Mouse (Mus musculus) heart, postnatal 14 days (tissue): ENCODE measurements around the gene Taf12. TPM values are rescaled to one million over a fixed set of nuclear protein-coding genes. Genes with fewer than 3 reads are reported as not detected.
A peak's percentile ranks its signal among the peaks of the same experiment; 100 is the strongest.
"Not testable (repeated sequence)": the region's sequence is repeated elsewhere in the genome, so short reads cannot be mapped to it uniquely, and the experiment has no call there.

ENCODE experiments used
- DNase-seq, 2 experiments: peaks; one replicate each; pipeline ENCODE4 v3.0.0; 2021 to 2022
- intact Hi-C: fragments of 180-260 bp; cut with DNase I; formaldehyde crosslinking; loops from one replicate; pipeline ENCODE4 v1.15.1; 2025
- total RNA-seq, 2 experiments: library from RNA; stranded (reverse); gene quantifications; 2 replicates each; pipeline ENCODE4 v1.2.3; 2021

The Taf12 gene
- total RNA-seq, 2 experiments from 2014 or later = 25.8 to 27.7 TPM

DNA sequence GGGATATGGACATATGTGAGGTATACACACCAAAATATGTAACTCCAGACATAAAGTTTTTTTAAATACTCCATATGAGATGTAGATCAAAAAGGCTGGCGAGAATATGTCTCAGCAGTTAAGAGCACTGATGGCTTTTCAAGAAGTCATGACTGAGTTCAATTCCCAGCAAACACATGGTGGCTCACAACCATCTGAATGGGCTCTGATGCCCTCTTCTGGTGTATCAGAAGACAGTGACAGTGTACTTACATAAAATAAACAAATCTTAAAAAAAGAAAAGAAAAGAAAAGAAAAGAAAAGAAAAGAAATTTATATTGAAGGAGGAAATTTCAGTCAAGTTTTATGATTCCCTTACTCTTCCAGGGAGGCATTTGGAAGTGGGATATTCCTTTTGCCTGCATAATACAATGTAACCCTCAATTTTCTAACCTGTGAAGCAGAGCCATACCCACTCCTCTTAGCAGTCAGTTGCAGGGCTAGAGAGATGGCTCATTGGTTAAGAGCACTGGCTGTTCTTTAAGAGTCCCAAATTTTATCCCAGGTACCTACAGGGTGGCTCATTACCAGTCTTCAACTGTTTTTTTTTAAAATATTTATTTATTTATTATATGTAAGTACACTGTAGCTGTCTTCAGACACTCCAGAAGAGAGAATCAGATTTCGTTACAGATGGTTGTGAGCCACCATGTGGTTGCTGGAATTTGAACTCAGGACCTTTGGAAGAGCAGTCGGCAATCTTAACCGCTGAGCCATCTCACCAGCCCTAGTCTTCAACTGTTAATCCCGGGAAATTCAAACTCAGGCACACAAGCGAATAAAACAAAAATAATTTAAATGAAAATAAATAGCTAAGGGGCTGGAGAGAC is 5.1 kb upstream of the Taf12 start:
- DNase-seq = no peak
- intact Hi-C loops = no loop called here

DNA sequence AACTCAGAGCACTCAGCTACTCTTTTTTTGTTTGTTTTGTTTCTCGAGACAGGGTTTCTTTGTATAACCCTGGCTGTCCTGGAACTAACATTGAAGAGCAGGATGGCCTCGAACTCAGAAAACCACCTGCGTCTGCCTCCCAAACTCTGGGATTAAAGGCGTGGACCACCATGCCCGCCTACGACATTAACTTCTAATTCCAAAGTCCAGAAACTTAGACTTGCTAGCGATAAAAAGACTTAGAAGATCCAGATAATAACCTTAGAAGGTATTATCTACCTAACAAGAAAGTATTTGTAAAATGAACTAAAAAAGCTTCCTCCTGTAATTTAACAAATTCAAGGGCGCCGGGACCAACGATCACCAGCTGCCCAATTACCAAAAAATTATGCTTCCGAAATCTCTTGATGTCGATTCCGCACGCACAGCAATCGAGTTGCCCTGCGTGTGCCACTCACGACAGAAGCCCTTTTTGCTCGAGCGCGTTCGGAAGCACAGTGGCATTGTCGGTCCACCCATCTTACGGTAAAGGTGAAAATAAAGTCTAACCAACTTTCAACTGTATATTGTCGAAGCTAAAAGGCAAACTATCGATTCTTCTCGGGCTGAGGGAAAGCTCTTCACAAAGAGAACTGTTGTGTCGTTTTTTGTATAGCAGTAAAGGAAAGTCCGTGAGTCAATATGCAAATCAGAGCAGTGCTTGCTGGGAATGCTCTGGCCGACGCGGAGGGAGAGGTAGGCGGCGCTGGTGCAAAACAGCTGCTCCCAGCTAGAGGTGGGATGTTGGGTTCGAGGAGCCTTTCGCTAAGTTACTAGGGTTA is 4.2 kb upstream of the Taf12 start:
- peak; percentile 80 to 85 for DNase-seq
- intact Hi-C loops = no loop called here

DNA sequence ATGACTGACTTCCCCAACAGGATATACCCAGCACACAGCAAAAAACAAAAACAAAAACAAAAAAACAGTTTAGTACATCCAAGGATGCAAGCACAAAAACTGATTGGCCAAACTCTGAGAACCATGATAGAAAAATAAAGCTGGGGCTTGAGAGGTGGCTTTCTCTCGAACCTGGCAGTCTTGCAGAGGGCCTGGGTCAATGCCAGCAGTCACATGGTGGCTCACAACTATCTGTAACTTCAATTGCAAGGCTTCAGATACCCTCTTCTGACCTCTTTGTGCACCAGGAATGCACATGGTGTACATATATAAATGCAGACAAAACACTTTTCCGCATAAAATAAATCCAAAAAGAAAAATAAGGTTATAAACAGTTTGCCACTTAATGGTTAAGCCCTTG is 1.0 kb upstream of the Taf12 start:
- intact Hi-C loops = no loop called here

DNA sequence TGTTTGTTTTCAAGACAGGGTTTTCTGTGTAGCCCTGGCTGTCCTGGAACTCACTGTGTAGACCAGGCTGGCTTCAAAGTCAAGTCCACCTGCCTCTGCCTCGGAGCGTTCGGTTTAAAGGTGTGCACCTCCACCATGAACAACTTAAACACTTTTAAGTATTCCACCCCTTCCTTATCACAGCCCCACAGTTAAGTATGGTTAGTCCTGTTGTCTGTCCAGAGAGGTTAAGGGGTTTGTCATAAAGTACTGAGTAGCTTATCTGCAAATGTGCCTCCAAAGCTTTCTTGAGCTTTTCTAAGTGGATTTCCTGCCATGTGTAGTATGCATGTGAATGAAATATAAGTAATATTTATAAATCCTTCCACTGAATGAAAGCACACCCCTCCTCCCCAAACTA is 1.8 kb downstream of the Taf12 start:
- intact Hi-C loops = loop anchor here (2.0 kb wide), 1 partner anchor 15 kb away; no protein-coding TSS in a partner anchor

More for the DNA sequence above, 1.0 kb upstream of the Taf12 start:
- no peak for DNase-seq

DNA sequence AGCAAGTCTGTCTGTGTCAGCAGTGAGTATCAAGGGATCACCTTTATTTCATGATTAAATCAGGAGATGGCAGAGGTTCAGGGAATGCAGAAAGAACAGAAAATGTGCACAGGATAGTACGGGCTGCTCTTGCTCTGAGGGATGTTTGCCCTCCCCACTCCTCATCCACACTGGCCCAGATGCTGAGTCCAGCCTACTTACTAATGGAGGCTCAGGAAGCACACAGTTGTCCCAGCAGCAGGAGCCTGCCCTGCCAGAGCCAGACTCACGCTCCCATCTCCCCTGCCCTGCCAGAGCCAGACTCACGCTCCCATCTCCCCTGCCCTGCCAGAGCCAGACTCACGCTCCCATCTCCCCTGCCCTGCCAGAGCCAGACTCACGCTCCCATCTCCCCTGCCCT is 14.7 kb downstream of the Taf12 start:
- intact Hi-C loops, DNase-seq: not testable (repeated sequence)

More for the DNA sequence above, 1.8 kb downstream of the Taf12 start:
- no peak for DNase-seq

DNA sequence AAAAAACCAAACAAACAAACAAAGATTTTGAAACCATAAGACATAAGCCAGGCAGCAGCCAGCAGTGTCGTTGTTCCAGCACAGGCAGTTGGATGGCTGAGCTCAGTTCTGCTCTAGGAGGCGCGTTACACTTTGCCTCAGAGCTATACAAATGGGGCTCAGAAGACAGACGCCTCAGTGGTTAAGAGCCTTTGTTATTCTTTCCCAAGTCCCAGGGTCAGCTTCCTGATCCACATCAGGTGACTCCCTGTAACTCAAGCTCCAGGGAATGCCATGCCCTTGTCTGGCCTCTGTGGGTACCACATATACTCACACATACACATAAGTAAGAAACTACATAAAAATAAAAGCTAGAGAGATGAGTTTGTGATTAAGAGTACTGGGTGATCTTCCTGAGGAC is 16.9 kb downstream of the Taf12 start:
- intact Hi-C loops = loop anchor here (2.0 to 5.0 kb wide), 3 partner anchors 16 to 221 kb away; partner anchors contain the start of genes Sesn2 and Taf12

DNA sequence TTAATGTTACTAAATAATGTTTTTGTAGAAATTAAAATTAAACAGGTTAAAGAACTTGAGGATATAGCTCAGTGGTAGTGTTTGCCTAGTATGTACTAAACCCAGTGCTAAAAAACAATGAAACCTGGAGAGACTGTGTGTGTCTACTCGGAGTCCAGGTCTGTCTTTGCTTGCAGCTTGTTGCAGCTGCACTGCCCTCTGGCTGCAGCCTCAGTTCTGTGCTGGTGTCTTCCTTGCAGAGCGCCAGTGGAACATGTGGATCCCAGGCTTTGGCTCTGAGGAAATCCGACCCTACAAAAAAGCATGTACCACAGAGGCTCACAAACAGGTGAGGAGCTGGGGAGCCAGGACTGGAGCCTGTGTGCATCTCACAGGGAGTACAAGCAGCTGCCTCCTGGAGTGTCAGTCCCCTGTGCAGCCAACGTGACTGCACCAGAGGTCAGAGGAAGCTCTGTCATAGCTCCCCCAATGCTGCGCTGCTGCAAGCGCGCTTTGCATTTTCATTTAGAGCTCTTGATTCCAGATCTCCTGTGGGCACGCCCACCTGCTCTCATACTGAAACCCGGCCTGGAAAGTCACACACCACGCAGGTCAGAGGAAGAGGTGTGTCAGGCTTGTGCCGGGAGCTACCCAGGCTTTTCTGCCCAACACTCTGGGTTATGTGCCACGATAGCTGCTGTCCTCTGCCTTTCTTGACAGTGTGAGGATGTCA is 17.6 kb downstream of the Taf12 start:
- intact Hi-C loops = loop anchor here (2.0 to 5.0 kb wide), 3 partner anchors 17 to 221 kb away; partner anchors contain the start of genes Sesn2 and Taf12
- no peak for DNase-seq

More for the DNA sequence above, 16.9 kb downstream of the Taf12 start:
- DNase-seq = no peak

DNA sequence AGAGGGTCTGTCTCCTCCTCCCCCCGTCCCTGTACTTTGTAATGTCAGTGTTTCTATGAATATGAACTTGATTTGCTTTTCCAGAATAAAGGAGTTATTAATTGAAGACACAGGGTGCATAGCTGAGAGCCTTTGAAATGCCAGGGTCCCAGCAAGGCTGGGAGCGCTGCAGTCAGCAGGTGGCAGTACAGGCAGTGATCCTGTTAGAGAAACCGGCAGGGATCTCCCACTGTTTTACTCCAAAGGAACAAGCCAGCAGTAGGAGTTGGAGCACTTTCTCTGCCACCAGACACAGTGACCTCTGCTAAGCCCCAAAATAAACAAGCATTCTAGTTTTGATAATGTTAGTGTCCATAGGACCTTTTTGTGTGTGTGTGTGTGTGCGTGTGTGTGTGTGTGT is 18.8 kb downstream of the Taf12 start:
- peak; percentile 68 to 78 for DNase-seq
- intact Hi-C loops = loop anchor here (1.0 to 5.0 kb wide), 3 partner anchors 52 to 219 kb away; partner anchors contain the start of gene Sesn2

DNA sequence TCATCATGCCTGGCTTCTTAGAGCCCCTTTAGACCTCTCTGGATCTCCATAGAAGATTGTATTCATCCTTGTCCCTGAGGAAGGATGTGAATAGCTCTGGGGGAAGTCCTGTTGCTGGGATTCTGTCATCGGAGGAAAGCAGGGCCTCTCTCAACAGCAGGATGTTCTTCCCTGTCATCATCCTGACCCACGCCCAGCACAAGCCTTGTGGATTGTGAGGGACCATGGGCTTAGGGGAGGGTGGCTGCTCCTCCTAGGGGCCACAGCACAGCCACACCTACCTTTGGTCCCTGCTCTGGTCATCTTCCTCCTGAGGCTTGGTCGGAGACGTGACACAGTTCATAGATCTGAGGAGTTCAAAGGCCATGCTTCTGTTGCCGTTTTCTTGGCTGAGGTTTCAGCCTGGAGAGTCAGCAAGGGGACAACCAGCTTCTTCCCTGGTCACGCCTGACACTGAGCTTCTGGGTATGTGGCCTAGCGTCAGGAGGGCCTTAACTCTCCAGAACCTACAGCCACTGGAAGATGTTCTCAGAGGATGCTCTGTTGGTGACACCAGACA is 19.6 kb downstream of the Taf12 start:
- DNase-seq = no peak
- intact Hi-C loops = loop anchor here (1.0 to 5.0 kb wide), 3 partner anchors 52 to 219 kb away; partner anchors contain the start of gene Sesn2

DNA sequence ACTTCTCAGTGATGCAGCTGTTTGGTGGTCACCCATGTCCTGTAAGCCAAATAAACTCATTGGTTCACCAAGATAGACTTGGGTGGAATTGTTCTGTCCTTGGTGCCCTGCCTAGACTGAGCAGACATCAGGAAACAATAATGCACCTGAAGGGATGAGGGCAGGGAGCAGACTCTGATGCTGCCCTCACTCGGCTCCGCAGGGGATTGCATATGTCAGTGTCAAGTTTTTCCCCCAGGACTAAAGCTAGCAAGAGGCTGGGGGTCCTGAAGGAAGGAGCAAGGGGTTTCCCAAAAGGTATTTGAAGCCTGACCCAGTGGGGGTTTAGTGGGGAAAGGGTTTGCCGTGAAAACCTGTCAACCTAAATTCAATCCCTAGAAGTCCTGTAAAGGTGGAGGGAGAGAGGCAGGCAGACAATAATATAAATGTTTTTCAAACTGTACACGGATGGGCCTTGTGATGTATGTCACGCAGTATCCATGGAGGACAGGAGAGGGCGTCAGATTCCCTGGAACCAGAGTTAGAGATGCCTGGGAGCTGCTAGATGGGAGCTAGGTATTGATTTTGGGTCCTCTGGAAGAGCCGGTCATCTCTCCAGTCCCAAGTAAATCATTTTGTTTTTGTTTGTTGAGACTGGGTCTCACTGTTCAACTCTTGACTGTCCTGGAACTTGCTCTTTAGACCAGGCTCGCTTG is 21.7 kb downstream of the Taf12 start:
- intact Hi-C loops = no loop called here

DNA sequence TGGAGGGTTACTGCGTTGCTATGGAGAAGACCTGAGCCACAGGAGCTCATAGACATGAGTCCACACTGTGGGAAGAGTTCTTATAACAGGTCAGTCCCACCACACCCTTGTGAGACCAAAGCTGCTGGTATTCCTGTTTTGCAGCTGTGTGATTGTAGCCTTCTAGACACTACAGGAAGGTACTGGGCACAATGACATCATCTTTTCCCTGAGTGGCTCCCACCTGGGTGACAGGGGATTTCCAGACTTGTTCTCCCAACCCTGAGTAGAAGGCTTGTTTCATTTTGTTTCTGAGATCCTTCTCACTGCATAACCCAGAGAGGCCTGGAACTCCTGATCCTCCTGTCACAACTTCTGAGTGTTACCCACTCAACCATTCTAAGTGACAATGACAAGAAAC is 25.7 kb downstream of the Taf12 start:
- intact Hi-C loops = no loop called here
- DNase-seq = no peak

More for the DNA sequence above, 21.7 kb downstream of the Taf12 start:
- no peak for DNase-seq

DNA sequence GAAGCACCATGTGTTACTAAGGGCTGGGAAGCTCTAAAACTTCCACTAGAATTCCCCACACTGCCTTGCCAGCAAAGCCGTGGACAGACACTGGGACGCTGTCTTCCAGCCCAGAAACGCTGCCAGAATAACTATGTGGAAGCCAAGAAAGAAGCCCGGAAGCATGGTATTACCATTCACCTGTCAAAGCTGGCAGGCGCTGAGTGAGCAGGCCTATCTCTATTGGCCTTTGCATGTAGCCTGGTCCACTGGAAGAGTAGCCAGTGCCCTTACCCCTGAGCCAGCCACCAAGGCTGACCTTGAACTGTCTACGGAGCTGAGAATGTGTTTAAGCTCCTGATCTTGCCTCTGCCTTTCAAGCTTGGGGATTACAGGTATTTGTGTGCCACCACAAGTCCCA is 27.3 kb downstream of the Taf12 start:
- peak; percentile 27 to 70 for DNase-seq
- intact Hi-C loops = no loop called here

DNA sequence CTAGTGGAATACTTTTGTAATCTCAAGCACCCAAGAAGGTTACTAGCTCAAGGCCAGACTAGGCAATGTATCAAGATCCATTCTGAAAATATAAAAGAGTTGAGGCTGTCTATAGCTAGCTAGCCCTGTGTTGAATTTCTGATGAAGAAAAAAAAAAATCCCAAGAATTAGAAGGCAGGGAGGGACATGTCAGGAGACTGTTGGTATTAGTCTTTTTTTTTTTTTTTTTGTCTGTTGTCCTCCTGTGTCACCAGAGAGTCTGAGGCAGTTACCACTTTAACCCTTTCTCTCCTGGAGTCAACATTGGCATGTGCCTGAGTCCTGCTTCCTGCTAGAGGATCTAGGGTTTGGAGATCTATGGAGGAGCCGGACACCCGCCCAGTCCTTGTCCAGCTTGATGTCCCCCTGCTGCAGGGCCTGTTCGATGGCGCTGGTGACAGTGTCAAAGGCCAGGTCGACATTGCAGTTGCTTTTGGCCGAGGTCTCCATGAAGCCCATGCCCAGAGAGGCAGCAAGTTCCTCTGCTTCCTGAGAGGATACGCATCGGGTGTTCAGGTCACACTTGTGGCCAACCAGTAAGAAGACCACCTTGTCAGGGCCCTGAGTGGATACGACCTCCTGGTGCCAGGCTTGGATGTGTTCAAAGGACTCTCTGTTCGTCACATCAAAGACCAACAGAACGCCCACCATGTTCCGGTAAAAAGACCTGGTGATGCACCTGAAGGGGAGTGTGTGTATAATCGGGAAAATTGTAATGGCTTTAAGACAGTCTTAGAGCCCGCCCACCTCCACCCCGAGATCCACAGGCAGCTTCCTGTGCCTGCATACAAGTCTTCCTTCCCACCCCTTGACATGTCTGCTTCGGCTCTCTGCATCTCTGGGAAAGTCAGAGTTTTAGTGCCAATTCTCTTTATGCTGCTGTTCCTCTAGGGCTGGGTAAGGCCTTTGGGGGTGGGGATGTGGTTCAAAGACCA is 28.1 kb downstream of the Taf12 start:
- no peak for DNase-seq
- intact Hi-C loops = no loop called here

DNA sequence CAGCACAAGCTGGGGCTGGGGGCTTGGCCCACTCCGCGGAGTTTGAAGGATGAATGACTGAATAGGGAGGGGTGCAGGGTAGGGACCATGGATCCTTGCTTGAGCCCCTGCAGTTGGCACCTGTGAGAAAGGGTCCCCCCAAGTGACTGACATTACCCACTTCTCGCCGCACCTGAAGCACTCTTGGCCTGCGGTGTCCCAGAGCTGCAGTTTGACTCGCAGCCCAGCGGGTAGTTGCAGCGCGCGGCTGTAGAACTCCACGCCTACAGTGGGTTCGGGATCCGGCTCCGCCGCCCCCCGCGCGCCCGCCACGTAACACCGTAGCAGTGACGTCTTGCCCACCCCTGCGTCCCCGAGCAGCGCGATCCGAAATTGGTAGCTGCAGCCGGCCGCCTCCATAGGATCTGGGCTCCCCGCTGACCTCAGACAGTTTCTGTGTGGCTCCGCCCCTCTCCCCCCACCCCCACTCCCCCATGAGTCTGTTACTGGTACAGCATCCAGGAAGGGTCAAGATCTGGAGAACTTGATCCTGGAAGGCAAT is 28.8 kb downstream of the Taf12 start, which contains the start of gene Rab42:
Gene Rab42, minus strand, starts transcription at position 447 of the 541 bp plus-strand sequence.
- intact Hi-C loops = no loop called here
- peak; percentile 54 to 72 for DNase-seq

DNA sequence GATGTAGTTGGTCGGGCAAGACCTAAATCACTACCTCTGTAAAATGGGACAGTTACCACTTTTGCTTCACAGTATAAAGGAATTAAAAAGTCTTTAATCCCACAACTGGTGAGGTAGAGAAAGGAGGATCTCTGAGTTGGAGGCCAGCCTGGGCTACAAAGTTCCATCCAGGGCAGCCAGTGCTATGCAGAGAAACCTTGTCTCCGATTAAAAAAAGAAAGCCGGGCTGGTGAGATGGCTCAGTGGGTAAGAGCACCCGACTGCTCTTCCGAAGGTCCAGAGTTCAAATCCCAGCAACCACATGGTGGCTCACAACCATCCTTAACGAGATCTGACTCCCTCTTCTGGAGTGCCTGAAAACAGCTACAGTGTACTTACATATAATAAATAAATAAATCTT is 29.3 kb downstream of the Taf12 start:
- intact Hi-C loops, DNase-seq: not testable (repeated sequence)

DNA sequence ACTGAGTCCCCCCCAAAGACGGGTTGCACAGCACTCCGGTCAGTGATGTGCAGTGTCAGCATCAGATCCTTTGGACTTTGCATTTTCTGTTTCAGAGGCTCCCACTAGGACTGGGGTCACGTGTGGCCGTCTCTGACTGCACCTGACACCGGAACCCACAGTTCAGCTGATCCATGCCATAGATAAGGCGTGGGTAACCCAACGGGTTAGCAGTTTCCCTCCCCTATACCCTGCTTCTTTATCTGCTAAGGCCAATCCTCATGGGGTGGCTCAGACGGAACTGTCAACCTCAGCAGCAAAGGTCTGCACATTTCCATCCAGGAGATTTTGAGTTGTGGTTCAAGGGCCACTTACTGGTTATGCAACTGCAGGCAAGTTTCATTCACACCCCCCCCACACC is 31.1 kb downstream of the Taf12 start:
- intact Hi-C loops = no loop called here
- no peak for DNase-seq

DNA sequence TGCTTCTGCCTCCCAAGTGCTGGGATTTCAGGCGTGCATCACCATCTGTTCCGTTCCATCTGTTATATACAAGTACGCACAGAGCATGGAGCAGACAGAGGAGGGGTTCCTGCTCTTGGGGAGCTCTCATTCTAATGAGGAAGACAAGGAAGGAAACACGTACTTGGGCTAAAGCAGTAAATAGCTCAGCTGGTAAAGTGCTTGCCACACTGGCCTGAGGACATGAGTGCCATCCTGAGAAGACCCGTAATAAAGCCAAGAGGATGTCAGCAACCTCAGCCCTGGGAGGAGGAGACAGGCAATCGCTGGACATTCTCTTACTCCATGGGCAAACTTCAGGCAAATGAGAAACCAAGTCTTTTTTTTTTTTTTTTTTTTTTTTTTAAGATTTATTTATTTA is 31.8 kb downstream of the Taf12 start:
- intact Hi-C loops = no loop called here
- no peak for DNase-seq
